Mouse (Mus musculus): ENCODE measurements around the gene Zfp92.
"Not testable (repeated sequence)": the region's sequence is repeated elsewhere in the genome, so short reads cannot be mapped to it uniquely, and the experiment has no call there.

Zfp92 gene

DNA sequence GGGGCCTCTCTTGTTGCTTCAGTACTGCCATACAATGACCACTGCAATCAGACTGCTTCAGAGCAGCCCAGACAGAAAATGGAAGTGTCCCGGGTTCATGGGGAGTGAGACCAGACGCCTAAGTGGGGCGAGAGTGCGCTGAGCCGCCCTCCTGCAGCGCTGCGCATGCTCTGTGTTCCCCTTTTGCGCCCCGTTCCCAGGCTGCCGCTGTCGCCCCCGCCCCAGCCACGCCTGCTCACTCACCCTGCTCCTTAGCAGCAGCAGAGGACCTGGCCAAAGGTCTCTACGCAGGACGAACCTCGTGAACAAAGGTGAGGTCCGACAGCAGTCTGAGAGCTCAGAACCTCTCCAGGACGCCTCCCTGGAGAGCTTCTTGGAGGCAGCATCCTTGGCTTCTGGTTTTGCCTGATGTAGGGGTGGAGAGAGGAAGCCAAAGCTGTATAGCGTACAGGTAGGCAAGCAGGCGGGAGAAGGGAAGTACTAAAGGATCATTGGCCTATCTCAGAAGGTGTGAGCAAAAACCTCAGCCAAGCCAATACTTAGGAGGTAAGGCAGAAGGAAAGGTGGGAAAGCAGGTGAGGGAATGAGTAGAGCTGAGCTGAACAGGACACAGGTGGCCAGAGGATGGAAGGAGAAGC, at the start of gene Zfp92:
Gene Zfp92, plus strand, starts transcription at position 217 of the 638 bp plus-strand sequence.
- DNase-seq: no peak

DNA sequence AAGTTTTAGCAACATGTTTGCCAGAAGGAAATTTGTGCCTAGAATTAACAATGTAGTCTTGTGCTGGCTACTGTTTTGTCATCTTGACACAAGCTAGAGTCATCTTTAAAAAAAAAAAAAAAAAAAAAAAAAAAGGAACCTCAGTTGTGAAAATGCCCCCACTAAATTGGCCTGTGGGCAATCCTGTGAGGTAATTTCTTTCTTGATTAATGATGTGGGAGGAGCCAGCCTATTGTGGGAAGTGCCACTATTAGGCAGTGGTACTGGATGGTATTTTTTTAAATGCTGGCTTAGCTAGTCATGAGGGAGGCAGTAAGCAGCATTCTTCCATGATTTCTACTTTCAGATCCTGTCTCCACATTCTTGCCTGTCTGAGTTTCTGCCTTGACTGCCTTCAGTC, 47.6 kb upstream of the Zfp92 start:
- DNase-seq: no peak

DNA sequence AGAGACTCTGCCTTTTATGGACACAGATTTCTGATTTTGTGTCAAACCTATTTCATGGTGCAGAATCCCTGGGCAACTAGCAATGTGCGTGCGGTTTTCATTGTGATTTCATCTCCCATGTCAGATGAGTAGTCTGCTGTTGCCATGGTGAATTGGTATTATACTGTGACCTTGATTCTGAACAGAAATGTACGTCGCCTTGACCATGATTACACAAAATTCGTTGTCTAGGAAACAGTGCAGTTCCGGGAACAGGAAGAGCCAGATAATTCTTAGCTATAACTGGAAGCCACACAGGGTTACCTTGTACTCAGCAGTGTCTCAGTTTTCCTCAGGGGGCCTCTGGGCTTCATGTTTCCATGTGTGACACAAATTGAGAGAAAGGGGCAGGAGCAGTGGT, 26.5 kb upstream of the Zfp92 start:
- DNase-seq: no peak

DNA sequence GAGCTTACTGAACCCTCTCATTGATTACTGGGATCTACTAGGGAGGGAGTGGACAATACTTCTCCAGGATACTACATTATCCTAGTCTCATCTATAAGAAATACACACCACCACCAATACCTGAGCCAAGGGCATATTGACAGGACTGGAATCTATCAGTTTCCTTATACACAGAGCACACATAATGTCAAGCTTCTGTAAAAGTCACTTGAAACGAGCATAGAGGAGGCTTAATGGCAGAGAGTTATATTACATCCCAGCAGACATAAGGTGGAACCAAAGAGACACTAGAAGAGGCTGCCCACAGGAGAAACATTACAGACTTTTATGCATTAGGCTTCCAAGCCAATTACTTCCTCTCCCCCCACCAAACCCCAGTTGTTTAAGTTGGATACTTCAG, 26.0 kb upstream of the Zfp92 start:
- no peak for DNase-seq

DNA sequence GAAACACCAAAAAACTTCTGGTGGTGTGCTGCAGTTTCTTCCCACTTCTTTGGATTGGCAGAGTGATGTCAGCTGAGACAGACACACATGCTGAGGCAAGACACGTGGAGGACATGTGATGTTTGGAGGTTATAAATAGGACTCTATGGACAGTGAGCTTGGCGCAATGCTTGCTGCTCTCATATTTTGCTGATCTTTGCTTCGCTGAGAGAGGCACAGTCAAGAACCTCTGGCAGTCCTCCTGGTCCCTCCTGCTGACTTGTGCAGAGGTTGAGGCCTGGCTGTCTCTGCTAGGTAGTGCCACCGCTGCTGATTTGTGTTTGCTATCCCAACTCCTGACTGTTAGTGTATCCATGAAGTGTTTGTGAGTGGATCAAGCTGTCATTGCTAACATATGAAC, 19.4 kb upstream of the Zfp92 start:
- DNase-seq: no peak

DNA sequence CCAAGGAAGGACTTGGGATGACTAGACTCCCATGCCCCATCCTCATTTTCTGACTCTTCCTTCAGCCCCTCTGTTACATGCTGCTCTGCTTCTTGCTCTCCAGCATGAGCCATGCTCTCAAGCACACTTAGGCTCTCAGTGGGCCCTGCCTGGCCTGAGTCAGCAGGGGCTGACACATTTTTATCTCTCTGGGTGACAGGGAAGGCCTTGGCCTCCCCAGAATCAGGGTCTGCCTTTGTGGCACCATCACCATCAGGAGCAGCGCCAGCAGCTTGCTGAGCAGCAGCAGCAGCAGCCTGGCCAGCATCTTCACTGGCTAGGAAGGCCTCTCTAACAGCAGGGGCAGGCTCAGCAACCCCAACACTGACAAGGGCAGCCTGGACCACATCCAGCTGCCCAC, 14.4 kb upstream of the Zfp92 start:
- no peak for DNase-seq

DNA sequence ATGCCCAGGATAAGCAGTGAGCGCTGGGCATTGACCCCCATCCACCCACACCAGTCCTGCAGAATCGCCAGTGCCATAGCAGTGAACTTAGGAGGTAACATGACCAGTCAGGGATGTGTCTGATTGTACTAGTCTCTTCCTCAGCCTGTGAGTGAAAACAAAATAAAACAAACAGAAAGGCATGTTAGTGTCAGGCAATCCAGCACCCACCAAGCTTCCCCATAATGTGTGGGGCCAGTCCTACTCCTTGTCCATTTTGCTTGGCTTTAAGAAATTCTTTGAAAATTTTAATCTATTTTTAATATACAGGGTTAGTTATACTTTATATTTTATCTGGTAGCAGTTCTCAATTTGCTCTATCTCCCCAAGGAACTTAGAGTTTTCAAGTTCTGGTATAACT, 12.3 kb upstream of the Zfp92 start, which contains the start of gene Gm18336:
Gene Gm18336, minus strand, starts transcription at position 101 of the 400 bp plus-strand sequence.
- DNase-seq: not testable (repeated sequence)

DNA sequence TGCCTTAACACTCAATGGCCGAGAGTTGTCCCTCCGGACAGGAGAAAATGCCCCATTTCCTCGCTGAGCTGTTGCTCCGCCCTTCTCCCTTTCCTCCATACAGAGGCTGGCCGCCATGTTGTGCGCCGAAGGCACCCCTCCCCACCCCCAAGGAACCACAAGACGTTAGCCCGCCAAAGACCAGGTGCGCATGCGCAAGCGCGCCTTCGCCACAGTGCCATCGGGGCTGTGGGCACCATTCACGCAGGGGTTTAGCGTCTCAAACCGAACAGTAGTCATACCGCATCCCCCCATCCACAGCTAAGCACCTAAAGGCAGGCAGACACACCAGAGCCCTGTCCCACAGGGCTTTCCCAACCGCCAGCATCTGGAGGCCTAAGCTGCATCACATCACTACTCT, 9.9 kb upstream of the Zfp92 start:
- DNase-seq: no peak

DNA sequence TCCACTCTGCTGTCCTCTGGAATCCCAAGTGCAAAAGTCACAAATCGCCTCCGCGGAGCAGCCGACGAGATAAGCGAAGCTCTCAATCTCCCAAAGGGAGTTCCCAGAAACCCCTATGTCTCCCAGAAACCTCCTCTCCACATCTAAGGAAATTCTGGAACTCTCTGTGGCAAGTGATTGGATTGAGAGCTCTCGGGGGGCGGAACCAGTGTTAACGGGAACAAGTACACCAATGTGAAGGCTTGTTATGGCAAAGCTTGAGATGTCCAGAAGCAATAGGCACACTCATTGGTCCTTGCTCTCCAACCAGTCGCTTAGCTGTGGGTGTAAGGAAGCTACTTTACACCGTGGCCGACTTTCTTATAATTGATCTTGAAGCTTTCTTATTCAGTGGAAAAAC, 9.3 kb upstream of the Zfp92 start:
- DNase-seq: no peak

DNA sequence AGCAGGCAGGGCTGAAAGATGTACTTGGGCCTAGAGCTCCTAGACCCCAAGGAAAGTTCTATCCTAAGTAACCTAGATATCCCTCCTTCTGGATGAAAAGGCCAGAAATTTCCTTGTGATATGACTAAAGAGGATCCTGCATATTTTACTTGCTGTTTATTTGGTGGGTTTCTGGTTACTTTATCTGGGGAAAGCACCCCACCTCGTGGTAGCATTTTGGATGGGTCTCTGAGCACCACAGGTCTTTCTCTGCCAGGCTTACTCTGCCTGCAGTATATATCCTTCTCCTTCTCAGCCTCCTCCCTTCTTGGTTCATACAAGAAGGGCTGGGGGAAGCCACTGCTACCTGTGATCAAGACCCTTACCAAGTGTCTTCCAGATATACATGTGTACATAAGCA, 1.9 kb downstream of the Zfp92 start:
- no peak for DNase-seq

DNA sequence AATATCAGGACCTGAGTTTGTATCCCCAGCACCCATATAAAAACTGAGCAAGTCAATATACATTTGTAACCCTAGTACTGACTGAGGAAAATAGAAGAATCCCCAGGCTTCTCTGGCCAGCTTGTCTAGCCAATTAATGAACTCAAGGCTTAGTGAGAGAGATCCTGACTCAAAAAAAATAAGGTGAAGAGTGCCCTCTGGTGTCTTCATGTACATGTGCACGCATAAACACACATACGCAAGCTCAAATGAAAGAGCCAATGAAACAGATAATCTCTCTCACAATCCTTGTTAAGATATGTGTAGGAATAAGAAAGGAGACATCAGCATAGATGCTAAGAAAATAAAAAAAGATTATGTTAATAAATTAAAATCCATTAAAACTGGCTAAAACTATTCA, 19.1 kb downstream of the Zfp92 start:
- no peak for DNase-seq

DNA sequence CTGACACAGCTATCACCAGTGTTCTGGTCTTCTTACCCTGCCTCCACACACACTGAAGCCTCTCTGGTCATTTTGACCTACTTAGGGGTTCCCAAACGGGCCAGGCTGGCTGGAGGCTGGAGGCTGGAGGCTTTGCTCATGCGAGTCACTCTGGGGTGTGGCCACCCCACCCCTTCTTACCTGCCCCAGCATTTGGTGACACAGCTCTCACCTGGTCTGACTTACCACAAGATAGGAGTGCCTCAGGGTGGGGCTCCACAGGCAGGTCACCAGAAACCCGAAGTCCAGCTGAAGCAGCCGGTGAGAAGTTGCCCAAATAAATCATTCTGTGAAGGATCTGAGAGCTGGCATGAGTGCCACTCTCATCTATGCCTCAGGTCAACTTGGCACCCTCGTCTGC, 22.0 kb downstream of the Zfp92 start:
- DNase-seq: no peak

DNA sequence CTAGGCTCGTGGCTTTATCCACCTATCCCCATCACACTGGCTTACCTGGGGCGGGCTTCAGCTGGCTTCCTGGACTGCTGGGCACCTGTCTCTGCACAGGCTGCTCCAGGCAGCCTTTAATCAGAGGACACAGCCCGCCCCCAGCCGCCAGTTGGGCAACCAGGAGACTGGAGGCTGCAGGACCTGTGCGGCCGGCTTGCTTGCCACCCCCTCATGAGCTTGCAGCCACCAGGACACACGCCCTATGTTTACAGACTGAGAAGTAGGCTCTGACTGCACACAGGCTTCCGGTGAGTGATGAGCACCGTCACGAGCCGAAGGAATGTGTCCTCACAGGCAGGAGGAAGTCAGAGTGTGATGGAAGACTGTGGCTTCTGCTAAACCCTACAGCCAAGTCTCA, 24.4 kb downstream of the Zfp92 start, which contains the start of gene Trex2:
Gene Trex2, minus strand, starts transcription at position 93 of the 400 bp plus-strand sequence.
- no peak for DNase-seq

DNA sequence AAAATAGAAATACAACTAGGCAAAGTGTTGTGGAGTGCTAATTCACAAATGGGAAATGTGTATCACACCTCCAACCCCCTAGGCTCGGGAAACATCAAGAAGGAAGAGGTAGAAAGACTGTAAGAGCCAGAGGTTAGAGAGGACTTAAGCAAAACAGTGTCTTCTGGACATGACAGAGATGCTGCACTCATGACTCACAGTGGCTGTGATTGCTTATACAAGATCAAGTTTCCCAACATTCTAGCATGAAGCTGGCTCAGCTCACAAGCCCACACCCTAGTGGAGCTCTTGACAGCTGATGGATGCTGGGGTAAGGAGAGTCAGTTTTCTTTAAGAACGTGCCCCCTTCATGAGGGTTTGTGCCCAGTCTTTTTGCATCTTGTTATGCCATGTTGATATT, 30.5 kb downstream of the Zfp92 start:
- DNase-seq: no peak

DNA sequence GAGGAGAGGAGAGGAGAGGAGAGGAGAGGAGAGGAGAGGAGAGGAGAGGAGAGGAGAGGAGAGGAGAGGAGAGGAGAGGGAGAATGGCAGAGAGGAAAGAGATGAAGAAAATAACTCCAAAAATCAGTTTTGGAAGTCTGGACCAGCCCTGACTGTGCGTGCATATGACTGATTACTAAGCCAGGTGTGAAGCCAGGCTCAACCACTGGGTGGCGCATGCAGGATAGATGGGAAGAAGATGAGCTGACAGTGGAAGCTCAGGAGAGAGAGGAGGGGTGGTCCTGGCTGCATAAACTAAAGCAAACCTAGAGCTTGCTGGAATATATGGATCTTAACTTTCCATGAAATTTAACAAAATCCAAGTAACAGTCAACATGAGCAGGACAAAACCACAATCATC, 41.1 kb downstream of the Zfp92 start:
- peak; percentile 77 for DNase-seq

DNA sequence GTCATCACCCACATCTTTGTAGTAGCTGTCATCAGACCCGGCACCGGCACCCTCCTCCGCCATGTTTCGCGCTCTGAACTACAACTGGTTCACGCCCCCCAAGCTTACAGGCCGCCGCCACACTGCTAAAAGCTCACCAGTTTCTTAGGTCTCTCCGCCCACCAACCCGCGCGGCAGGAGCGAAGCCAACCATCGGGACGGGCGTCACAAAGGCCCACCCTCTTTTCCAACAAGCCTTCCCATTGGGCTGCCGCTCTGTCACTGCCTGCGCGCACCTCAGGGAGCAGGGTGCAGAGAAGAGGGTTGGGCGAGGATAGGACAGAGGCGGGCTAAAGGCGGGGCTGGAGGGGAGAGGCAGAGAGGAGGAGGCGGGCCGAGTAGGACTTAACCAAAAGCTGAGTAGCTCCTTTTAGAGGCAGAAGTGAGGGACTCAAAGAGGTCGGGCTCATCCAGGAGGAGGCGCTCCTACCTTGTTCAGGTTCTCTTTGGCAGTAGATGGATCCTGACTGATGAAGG, 48.0 kb downstream of the Zfp92 start, which contains the start of gene Haus7:
Gene Haus7, minus strand, starts transcription at position 168 of the 516 bp plus-strand sequence.
- DNase-seq: peak; percentile 87

DNA sequence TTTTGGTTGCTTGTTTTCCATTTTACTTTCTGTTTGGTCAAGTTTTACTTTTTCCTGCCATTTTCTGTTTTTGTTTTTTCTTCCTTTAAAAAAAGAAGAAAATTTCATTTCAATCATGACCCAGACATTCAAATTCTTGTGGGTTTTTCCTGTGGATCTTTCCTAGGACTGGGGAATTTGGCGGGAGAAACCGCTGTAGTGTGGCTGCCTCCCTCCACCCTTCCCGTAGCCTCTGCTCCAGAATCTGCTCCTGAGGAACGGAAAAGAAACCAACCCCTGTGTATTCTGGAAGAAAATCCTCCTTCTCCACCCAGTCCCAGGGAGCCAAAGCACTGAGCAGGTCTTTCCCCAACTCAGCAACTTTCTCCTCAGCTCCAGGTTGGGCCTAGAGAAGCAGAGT, 49.9 kb downstream of the Zfp92 start:
- DNase-seq: no peak

DNA sequence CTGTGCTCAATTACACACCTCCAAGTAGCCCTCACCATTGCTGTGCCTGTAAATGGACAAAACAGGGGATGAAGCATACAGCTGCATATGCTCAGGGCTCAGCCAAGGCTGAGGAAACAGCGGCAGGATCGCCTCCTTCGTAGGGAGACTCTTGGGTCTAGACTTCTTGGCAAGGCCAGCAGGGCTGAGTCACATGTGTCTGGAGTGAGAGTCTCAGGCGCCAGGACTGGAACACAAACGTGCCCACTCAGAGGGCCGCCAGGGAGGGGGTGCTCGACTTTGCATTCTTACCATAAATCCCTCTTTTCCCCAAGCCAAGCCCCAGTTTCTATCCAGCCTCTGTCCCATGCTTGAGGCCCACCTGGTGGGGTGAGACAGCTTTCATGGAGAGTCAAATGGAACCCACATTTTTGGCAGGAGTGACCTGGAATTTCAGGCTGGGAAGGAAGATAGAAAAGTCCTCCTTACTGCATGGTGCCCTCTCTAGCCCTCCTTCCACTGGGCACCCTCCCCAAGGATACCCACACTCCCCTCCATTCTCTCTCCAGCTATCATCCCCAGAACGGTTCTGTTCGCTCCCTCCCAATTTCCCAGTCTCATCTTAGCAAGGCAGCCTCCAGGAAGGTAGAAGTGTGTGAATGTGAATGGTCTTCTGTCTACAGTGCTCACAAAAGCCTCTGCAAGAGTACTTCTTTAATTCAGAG, 54.7 kb downstream of the Zfp92 start:
- DNase-seq: peak; percentile 49

DNA sequence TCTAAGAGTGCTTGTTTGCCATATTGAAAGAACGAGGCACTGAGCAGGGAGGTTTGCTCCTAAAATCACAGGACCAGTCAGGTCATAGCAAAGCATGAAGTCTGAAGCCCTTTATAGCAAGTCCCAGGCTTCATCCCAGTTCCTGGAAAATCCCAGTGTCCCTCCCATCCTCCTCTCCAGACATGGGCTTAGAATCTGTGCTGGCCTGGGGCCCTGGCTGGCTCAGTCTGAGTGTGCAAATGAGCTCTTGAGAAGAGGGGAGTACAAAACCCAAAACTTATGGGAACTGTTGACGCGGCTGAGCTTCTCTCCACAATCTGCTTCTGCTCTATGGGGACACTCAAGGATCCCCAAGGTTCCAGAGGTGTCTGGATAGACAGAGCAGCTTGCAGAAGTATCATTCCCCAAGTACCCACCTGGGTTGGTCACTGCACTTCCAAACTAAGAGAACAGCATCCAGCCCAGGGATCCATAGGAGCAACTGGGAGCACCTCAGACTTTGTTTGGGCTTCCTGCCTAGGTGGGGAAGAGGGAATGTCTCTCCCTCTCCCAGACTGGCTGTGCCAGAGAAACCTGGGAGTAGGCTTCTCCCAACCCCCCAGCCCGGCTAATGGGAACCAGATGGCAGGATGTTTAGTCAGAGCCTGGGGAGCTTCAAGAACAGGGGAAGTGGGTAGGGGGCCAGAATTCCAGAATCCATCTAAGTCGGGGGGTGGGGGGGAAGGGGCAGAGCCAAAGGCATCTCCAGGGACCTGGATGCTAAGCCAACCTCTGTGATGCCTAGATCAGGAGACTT, 56.7 kb downstream of the Zfp92 start:
- no peak for DNase-seq

DNA sequence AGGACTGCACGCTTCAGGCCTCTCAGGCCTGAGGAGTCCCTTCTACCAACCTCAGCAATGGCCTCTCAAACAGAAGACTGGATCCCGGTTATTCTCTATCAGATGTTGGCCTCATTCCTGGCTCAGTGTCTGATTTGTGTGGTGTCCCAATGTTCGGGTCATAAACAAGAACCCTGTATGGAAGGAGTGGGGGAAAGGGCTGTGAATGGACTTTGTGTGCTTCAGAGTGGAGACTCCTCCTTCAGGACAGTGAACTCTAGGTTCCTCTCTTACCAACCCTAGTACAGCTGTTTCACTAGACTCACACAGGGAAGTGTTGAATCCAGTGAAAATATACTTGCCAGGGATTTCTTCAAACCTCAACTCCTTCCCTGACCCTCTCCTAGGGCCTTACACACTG, 57.4 kb downstream of the Zfp92 start:
- DNase-seq: no peak

DNA sequence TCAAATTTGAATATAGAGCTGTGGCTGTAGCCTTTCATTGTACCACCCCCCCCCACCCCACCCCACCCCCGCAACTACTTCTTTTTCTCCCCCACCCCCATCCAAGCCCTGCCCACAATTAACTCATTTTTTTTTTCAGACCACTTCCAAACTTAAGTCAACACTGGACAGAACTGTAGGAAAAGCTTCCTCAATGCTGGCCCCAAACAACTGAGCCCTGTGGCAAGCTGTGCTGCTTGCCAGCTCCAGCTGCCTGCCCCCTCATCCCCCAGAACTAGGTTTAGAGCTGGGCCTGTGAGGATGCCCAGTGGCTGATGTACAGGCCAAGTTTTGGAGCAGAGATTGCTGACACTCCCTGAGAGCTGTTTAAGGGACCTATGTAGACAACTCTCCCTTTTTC, 57.9 kb downstream of the Zfp92 start:
- no peak for DNase-seq

DNA sequence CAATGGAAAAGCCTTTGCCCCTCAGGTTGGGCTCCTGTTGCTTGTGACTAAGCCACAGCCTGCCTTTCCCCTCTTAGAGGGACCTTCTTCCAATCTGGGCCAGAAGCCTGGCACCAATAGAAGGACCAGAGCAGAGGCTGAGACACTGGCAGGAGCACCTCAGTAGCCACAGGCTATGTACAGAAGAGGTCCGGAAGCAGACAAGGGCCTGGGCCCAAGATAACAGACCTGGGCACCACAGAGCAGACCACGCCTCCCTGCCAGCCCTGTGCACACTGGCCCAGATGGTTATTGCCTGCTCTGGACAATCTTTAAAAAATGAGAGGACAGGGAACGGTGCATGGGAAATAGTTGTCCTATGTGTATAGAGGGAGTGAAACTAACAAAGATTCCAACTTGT, 60.9 kb downstream of the Zfp92 start:
- DNase-seq: no peak

DNA sequence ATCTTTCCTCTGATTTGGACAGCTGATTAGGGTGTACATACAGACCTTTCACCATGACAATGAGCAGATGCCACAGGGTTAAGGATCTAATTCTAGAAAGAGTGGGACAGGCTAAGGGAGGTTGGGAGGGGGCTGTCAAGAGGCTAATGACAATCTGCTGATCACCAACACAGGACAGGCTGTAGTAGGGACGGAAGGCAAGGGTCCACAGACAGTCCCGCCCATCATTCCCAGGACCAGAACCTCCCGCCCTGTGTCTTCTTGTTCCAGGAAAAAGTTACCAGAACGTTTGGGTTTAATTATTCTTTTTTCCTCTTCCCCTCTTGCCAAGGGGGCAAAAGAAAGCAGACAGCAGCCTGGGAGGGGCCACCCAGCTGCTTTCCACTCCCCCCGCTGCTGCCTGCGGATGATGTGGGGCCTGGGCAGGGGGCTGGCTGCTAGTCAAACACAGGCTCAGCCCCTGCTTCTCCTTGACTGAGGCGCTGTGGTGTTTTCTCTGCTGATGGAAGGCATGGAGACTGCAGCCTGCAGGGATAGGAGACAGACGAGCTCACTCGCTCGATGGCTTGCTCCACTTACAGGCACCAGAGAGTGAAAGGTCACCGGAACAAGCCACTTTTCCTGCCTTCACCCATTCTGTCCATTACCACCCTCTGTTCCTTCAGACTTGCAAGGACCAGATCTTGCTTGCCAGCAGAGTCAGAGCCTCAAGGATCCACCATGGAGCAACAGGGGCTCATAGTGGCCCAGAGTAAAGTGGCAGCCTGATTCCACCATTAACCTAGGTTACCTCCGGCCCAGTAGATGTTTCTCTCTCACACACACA, 63.7 kb downstream of the Zfp92 start:
- peak; percentile 37 for DNase-seq

Data from lung, postnatal 14 days (tissue).